ENCODE assay signal across 21 mouse cellular contexts in genomic region chrX:6911047-6911446, GRCm38 (mm10).
A peak's percentile ranks its signal among the peaks of the same experiment; 100 is the strongest.
DNase-seq lines count a peak whose midpoint lies in the region; ATAC-seq and TF ChIP-seq lines count a peak whose summit lies in the region.
"Had no signal": no experiment of that assay in that cellular context is flagged by ENCODE, and none has a peak within 500 bp of the region (broad histone marks: within the 10 kb centered on the region; RNA-seq: fewer than 3 reads in every experiment).

No protein-coding gene starts in this region.

- peak; percentile 41 for TF ChIP-seq CTCF in layer of hippocampus, adult 2 months (conservative IDR thresholded peaks at IDR 0.05)
- TF ChIP-seq CTCF in E14TG2a.4 (conservative IDR thresholded peaks at IDR 0.05; ENCODE audit: low read length), result peak; percentile 52
- TF ChIP-seq CTCF in brain, embryonic 14.5 days (IDR thresholded peaks at IDR 0.05; ENCODE audit: borderline replicate concordance, extremely low read depth, insufficient read depth, insufficient read length), result peak; percentile 5; the same call in 1 of the 2 replicates
- TF ChIP-seq CTCF in forebrain, postnatal 0 days (IDR thresholded peaks at IDR 0.05; ENCODE audit: low read depth), result no peak

- no peaks in the 10 kb centered on the region for H3K4me1 ChIP-seq in E14TG2a.4 (replicated peaks; ENCODE audit: low read depth, low read length)
- no peaks in the 10 kb centered on the region for H3K4me1 ChIP-seq in forebrain, postnatal 0 days (ENCODE audit: insufficient read depth)
- H3K4me1 ChIP-seq: heart, embryonic 12.5 days; kidney, embryonic 15.5 days; limb, embryonic 15.5 days; lung, embryonic 15.5 days; midbrain, embryonic 10.5 days had no signal

- no peak for DNase-seq in layer of hippocampus, adult 2 months (ENCODE audit: low spot score in 2 of 2)
- no peak for DNase-seq in layer of hippocampus, postnatal 14 days (ENCODE audit: low spot score in 2 of 2)
- peak; percentile 5 for DNase-seq in 3T3-L1 (ENCODE audit: low read depth, low spot score)
- no peak for DNase-seq in brain, embryonic 14.5 days (ENCODE audit: low read depth)
- DNase-seq in forebrain, postnatal 0 days, result no peak
- DNase-seq: adrenal gland, postnatal 10 days; embryo, embryonic 11 days; heart, postnatal 14 days; lung, postnatal 4 days; right cerebral cortex, postnatal 25 days had no signal

- no peaks in the 10 kb centered on the region for H3K36me3 ChIP-seq in E14TG2a.4 (ENCODE audit: insufficient read depth, low read length)
- H3K36me3 ChIP-seq in forebrain, postnatal 0 days (ENCODE audit: insufficient read depth), result no peaks in the 10 kb centered on the region
- H3K36me3 ChIP-seq: kidney, embryonic 15.5 days; limb, embryonic 15.5 days; lung, embryonic 15.5 days; midbrain, embryonic 10.5 days had no signal

- whole genome bisulfite sequencing in forebrain, postnatal 0 days, result 89% methylated on average over 2 of the region's 2 CpGs

- H3K9ac ChIP-seq in forebrain, postnatal 0 days, result no peak overlapping the region
- H3K9ac ChIP-seq: heart, embryonic 12.5 days; kidney, embryonic 15.5 days; limb, embryonic 15.5 days; lung, embryonic 15.5 days had no signal

- ATAC-seq in forebrain, postnatal 0 days, result no peak
- no peak for ATAC-seq in megakaryocyte, adult 5-6 weeks (ENCODE audit: poor library complexity, severe bottlenecking)
- ATAC-seq: activated CD4-positive, CD25-positive, alpha-beta regulatory T cell, adult 4 months; forebrain, embryonic 16.5 days; hindbrain, embryonic 16.5 days; intestine, postnatal 0 days had no signal

- no peaks in the 10 kb centered on the region for H3K27me3 ChIP-seq in E14TG2a.4 (ENCODE audit: insufficient read depth, low read length)
- H3K27me3 ChIP-seq in forebrain, postnatal 0 days (ENCODE audit: insufficient read depth, low read length), result no peaks in the 10 kb centered on the region
- H3K27me3 ChIP-seq: heart, embryonic 12.5 days; kidney, embryonic 15.5 days; limb, embryonic 15.5 days; lung, embryonic 15.5 days had no signal

- no peak for TF ChIP-seq POLR2A in brain, embryonic 14.5 days (IDR thresholded peaks at IDR 0.05; ENCODE audit: borderline replicate concordance, extremely low read depth, insufficient read depth, insufficient read length, poor library complexity, severe bottlenecking)

- H3K4me3 ChIP-seq in layer of hippocampus, adult 2 months, result no peak overlapping the region
- no peak overlapping the region for H3K4me3 ChIP-seq in E14TG2a.4 (replicated peaks; ENCODE audit: low read length)
- H3K4me3 ChIP-seq in forebrain, postnatal 0 days (ENCODE audit: low read depth, low read length), result no peak overlapping the region
- H3K4me3 ChIP-seq: heart, embryonic 12.5 days; kidney, embryonic 15.5 days; limb, embryonic 15.5 days; lung, embryonic 15.5 days; midbrain, embryonic 10.5 days had no signal

- no peak overlapping the region for H3K27ac ChIP-seq in layer of hippocampus, adult 2 months
- no peak overlapping the region for H3K27ac ChIP-seq in forebrain, postnatal 0 days (ENCODE audit: low read depth, low read length)
- H3K27ac ChIP-seq: kidney, embryonic 15.5 days; limb, embryonic 15.5 days; lung, embryonic 15.5 days; midbrain, embryonic 10.5 days had no signal

- no peaks in the 10 kb centered on the region for H3K9me3 ChIP-seq in E14TG2a.4 (ENCODE audit: low read length)
- no peaks in the 10 kb centered on the region for H3K9me3 ChIP-seq in forebrain, postnatal 0 days (ENCODE audit: low read length)
- H3K9me3 ChIP-seq: kidney, embryonic 15.5 days; limb, embryonic 15.5 days; lung, embryonic 15.5 days had no signal

- H3K4me2 ChIP-seq in forebrain, postnatal 0 days (ENCODE audit: low read depth), result no peak overlapping the region
- H3K4me2 ChIP-seq: heart, embryonic 12.5 days; kidney, embryonic 15.5 days; limb, embryonic 15.5 days; lung, embryonic 15.5 days had no signal
